Mouse (Mus musculus) layer of hippocampus, adult 2 months (tissue): ENCODE measurements around the gene Ncapg2. TPM values are rescaled to one million over a fixed set of nuclear protein-coding genes. Genes with fewer than 3 reads are reported as not detected.

Experiments used
- DNase-seq, 2 experiments: peaks; one replicate each; pipeline ENCODE4 v3.0.0; 2022; ENCODE audit warnings: low spot score in 2 of 2
- H3K27ac ChIP-seq: fragments of 200-600 bp; 2 replicates; pipeline ENCODE4 v1.8.1; 2022
- H3K4me3 ChIP-seq: fragments of 200-600 bp; 2 replicates; pipeline ENCODE4 v1.8.1; 2022; ENCODE audit warnings: mild to moderate bottlenecking
- CTCF ChIP-seq: fragments of 200-600 bp; conservative IDR thresholded peaks from 2 replicates; pipeline ENCODE4 v1.8.1; 2022; ENCODE audit warnings: antibody characterized with exemption, mild to moderate bottlenecking, moderate library complexity
- total RNA-seq, 2 experiments: library from RNA; stranded (reverse); gene quantifications; 2 replicates each; pipeline ENCODE4 v1.2.3; 2021

Ncapg2 gene
- total RNA-seq, 2 experiments from 2014 or later = 5.1 to 5.8 TPM

DNA sequence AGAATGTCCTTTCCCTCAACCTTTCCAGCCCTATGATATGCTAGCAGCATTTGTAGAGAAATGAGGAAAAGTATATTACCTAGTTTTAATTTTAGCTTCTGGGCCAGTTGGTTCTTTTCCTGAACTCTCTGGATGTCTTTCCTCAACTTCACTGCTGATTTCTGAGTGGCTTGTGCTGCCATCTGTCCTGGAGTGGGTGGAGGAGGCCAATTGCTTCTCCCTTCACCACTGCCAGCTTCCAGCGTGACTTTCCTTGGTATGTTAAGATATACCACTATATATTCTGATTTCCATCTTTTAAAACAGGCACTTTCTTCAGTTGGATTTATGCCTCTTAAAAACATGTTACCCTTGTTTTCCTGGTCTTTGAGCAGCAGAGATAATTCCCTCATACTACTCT lies 63.1 kb downstream of the Ncapg2 start:
- no peak overlapping the region for H3K4me3 ChIP-seq
- DNase-seq = no peak
- no peak overlapping the region for H3K27ac ChIP-seq
- TF ChIP-seq CTCF = no peak

DNA sequence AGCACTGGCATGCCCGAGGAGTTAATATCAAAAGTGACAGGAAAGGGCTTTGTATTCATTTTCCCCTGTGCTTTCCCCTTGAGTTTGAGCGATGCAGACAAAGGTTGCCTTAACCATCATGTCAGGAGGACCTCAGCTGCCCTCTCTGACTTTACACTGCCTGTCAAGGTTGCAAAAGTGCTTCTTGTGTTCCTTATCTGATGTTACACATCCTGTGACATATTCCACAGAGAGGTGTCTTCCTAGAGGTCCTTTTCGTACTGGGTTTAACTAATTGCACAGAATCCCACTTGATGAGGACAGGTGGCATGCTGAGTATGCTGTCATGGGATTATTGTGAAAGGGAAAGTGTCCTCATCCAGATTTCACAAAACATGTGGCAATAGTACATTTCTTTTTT lies 63.9 kb downstream of the Ncapg2 start:
- H3K4me3 ChIP-seq = no peak overlapping the region
- TF ChIP-seq CTCF = no peak
- H3K27ac ChIP-seq = no peak overlapping the region
- no peak for DNase-seq

DNA sequence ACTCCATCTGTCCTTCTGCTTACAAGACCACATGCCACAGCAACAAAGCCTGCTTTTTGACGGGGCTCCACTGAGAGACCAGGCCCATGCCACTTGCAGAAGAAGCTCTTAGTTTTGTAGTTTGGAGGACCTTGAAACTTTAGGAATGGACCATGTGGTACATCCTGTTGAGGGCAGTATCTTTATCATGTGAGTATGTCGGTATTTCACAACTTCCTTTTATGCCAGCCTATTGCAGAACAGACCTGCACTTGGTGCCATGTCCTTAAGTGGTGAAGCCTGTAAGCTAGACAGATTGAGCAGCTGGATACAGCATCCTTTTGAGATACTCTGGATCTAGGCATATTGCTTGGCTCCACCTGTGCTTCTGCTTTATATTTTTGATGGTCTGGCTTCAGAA lies 68.1 kb downstream of the Ncapg2 start:
- no peak for TF ChIP-seq CTCF
- Histone ChIP-seq H3K4me3 (no peak overlapping the region), H3K27ac (no peak overlapping the region)
- no peak for DNase-seq

DNA sequence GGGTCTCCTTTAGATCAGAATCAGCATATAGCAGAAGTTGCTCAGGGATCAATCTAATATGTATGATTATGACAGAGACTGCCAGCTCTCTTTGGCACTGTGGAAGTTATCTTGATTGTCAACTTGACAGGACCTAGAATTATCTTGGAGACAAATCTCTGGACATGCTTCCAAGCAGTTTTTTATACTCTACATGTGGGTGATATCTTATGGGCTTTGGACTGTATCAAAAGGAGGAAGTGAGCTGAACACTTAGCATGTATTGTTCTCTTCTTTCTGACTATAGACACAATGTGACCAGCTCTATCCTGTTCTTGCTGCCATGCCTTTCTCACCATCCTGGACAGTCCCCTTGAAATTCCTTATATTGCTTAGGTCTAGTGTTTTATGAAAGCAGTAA lies 68.6 kb downstream of the Ncapg2 start:
- H3K27ac ChIP-seq = no peak overlapping the region
- H3K4me3 ChIP-seq = no peak overlapping the region
- DNase-seq = no peak
- TF ChIP-seq CTCF = no peak

DNA sequence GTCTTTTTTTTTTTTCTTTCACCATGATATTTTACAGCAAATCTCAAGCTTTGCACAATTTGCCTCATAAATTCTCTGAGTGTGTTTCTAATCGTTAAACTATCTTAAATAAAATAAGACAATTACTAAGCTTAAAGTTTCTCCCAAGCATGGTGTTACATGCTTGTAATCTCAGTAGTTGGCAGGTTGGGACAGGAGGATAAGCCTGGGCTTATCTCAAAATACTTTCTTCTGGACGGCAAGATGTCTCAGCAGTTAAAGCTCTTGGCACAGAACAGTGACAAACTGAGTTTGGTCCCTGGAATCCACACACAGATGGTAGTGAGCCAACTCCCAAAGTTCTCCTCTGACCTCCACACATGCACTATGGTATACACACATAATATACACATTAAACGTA lies 69.5 kb downstream of the Ncapg2 start:
- H3K27ac ChIP-seq = no peak overlapping the region
- DNase-seq = no peak
- H3K4me3 ChIP-seq = no peak overlapping the region
- TF ChIP-seq CTCF = no peak

DNA sequence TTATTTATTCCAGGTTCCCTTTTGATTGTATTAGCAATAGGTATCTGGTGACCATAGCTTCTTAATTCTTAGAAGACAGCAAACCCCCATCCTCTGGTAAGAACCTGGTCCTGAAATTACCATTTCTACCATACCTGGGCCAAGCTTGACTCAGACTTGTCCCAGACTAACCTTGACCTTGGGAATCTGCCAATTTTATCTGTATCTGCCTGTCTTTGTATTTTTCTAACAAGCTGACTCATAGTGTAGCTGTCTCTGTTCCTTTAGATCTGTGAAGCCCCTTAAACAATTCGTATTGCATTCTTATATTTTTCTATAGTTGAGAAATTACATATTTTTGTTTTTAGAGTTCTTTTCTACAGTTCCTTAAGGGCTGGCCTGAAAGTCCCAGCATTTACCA lies 73.6 kb downstream of the Ncapg2 start:
- TF ChIP-seq CTCF = no peak
- Histone ChIP-seq H3K4me3 (no peak overlapping the region), H3K27ac (no peak overlapping the region)
- no peak for DNase-seq

DNA sequence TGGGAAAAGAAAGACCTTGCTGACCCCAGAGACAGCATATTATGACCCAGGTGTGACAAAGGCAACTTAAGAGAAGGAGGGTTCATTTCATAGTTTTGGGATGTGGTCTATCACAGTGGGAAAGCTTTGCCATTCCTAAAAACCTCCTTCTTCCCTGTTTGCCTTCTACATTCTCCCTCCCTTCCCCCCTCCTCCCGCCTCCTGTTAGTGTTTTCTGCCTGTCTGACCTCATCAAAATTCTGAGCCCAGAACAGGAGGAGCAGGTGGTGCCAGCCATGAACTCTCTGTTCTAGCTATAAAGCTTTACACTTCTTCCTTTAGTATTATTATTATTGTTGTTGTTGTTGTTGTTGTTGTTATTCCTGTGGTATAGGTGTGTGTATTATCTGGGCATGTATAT lies 76.7 kb downstream of the Ncapg2 start:
- no peak overlapping the region for H3K4me3 ChIP-seq
- no peak for DNase-seq
- no peak for TF ChIP-seq CTCF
- H3K27ac ChIP-seq = no peak overlapping the region

DNA sequence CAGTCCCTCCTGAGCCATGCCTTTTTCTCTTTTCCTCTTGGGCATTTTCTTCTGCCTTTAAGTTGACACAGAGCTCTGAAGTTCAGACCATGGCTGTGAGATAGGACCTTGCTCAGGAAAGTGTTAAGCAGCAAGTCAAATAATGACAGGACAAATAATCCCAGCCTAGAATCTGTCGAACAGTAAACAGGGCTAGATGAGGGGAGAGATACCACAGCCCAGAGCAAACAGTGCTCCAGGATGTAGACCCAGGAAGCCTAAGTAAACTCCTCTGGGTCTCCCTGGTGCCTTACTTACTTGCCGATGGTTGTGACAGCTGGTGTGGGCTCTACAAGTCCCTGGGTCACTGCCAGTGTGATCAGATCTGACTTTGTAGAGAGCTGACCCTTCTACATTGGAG lies 78.4 kb downstream of the Ncapg2 start:
- no peak for TF ChIP-seq CTCF
- no peak for DNase-seq
- no peak overlapping the region for H3K27ac ChIP-seq
- H3K4me3 ChIP-seq = no peak overlapping the region

DNA sequence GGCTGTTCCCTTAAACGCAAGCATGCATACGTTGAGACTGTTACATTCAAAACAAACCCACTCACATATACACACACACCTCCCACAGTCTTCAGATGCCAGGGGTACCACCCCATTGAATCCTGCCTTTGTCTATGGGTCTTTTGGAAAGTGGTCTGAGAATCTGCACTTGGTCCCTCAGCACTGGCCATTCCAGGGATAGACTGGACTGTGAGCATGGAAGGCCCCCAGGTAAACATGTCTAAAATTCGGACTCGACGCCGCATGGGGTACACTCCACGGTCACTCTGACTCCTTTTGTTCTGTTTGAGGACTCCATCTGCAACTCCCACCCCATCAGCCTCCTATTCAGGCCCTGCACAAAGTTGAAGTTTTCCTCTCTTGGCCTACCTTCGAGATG lies 79.8 kb downstream of the Ncapg2 start:
- DNase-seq = no peak
- no peak for TF ChIP-seq CTCF
- Histone ChIP-seq H3K4me3 (peak overlapping the region; percentile 69), H3K27ac (peak overlapping the region; percentile 94; the same call in 1 of the 2 replicates)

DNA sequence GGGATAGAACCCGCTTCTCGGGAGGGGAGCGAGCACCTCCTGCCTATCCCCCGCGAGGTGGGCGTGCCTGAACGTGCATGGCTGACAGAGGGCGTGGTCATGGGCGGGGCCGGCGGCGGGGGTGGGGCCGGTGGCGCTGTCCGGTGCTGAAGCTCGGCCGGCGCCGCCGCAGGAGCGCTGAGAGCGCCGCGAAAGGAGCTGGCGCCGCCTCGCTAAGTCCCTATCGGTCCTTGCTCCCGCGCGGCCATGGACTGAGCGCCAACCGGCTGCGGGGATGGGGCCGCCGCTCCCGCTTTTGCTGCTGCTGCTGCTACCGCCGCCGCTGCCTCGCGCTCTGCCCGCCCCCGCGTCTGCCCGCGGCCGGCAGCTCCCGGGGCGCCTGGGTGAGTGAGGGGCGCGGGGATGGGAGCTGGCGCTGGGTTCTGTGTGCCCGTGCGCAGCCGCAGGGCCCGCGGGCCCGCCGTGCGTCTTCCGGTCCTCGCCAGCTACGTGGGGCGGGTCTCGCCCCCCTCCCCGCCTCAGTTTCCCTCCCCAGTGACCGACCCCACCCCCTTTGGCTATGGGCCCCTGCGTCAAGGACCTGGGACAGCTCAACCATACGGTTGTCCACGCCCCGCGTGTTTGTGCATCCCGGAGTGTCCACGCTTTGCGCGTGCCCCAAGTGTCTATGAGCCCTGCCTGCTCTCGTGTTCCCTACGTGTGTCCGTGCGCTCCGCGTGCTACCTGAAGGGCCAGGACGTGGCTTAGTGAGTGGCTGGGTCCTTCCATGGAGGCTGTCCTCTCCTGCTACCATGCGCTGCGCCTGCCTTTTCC lies 80.6 kb downstream of the Ncapg2 start, which contains the start of gene Ptprn2:
Gene Ptprn2 (plus strand): TSS at position 130 of the 813 bp plus-strand sequence.
- Histone ChIP-seq H3K4me3 (peak within 1 kb of the TSS; percentile 69), H3K27ac (peak within 1 kb of the TSS; percentile 94)
- no peak for TF ChIP-seq CTCF
- DNase-seq = peak; percentile 66 to 75

DNA sequence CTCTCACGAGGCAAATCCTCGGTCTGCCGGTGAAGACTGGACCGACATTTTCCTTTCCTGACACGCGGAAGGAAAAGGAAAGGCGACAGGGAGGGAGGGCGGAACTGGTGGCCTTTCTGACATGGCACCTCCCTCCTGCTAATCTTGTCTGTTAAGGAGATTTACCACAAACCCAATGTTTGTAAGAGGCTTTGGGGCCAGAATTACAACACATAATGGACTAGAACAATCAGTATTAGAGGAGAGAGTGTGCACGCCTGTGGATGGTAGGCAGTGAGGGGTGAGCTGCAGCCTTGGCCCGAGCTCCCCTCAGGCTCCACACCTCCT lies 81.2 kb downstream of the Ncapg2 start:
- DNase-seq = no peak
- H3K27ac ChIP-seq = peak overlapping the region; percentile 94
- peak overlapping the region; percentile 69 for H3K4me3 ChIP-seq
- no peak for TF ChIP-seq CTCF

DNA sequence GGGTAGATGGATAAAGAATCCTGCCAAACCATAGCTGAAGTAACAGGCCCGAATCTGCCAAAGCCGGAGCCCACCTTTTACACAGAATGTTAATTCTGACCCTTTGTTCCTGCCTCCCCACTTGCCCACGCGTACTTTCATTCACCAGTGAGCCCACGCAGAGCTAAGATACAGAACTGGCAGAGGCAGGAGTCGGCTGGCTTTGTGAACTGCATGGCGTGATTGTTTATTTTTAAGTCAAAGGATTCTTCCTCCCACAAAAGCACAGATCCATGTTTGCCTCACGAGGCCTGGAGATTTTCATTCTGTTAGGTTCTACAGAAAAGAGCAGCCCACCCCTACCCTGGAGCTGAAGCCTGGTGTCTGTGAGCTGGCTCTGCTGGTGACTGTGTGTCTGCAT lies 83.6 kb downstream of the Ncapg2 start:
- no peak for TF ChIP-seq CTCF
- peak overlapping the region; percentile 47; the same call in 1 of the 2 replicates for H3K27ac ChIP-seq
- H3K4me3 ChIP-seq = no peak overlapping the region
- peak; percentile 19 to 32 for DNase-seq

DNA sequence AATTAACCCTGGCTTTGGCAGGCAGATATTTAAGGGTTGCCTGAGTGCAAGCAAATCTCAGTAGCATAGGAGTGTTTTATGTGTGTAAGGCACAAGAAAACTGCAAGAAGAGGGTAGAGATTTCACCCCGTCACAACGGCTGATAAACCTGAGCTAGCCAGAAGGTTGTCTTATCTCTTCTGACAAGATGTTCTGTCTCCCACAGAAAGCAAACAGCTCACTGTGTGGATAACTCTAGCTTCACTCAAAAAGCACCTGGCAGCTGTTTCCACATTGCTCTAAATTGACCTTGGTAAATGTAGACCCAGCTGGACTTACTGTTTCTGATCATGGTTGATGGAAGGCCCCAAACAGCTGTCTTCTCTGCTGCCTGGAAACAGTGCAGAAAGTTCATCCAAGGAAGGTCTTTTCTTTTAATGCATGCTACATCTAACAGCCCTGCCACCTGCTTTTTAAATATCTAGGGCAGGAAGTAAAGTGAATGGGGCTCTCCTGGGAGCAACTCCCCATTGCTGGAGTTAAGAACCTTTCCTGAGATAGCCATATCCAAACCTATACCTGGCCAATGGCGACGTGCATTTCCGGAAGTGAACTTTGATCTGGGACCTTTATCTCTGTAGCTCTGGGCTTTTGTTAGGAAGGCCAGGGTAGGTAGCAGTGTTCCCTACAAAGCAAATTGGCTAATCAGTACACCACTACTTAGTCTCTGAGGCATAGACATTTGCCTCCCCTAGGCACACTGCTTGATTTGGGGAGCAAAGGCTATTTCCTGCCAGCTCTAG lies 85.6 kb downstream of the Ncapg2 start:
- TF ChIP-seq CTCF = no peak
- Histone ChIP-seq H3K27ac (no peak overlapping the region), H3K4me3 (no peak overlapping the region)
- no peak for DNase-seq

DNA sequence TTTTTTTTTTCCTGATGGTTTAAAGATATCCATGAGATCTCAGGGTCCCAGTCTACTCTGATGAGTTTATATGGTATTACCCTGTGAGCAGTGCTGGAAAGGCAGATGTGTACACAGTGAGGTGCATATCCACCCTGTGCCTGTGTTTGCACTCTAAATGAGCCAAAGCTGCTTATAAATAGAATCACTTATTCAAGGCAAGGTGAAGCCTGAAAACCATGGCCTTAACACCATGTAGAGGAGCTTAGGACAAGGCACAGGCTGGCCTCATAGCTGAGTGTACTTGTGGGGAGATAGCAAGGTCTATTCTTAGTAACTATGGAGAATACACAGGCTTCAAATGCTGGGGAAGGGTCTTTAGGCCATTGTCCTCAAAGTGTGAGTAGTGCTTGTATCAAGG lies 93.5 kb downstream of the Ncapg2 start:
- no peak overlapping the region for H3K4me3 ChIP-seq
- DNase-seq = no peak
- no peak for TF ChIP-seq CTCF
- no peak overlapping the region for H3K27ac ChIP-seq
